Mouse (Mus musculus) right cerebral cortex, postnatal 14 days (tissue): ENCODE measurements at regions not wholly inside any gene's neighbourhood (a gene's known extent, or its start where the extent isn't known, plus 50 kb on each side); places are given as distances from the start of the nearest gene placed in this dataset.
"Not testable (repeated sequence)": the region's sequence is repeated elsewhere in the genome, so short reads cannot be mapped to it uniquely, and the experiment has no call there.

ENCODE experiments used
- DNase-seq: peaks from one replicate; pipeline ENCODE4 v3.0.0; 2022

- not testable (repeated sequence) for DNase-seq
These were observed 75.4 kb upstream of the Lemd2 start for GRCm38 (mm10) chr17:27279491-27280288.

- not testable (repeated sequence) for DNase-seq
These were observed 73.5 kb upstream of the Lemd2 start for GRCm38 (mm10) chr17:27277786-27278185.

GRCm38 (mm10) chr17:27271756-27272155 is 67.5 kb upstream of the Lemd2 start:
- not testable (repeated sequence) for DNase-seq

- not testable (repeated sequence) for DNase-seq
These were observed 66.5 kb upstream of the Lemd2 start for GRCm38 (mm10) chr17:27270776-27271175.

- DNase-seq = not testable (repeated sequence)
These were observed 60.3 kb upstream of the Lemd2 start for GRCm38 (mm10) chr17:27264607-27265006.

GRCm38 (mm10) chr17:27262607-27263006 is 58.3 kb upstream of the Lemd2 start:
- no peak for DNase-seq

- no peak for DNase-seq
These were observed 57.7 kb upstream of the Lemd2 start for GRCm38 (mm10) chr17:27261981-27262380.

- DNase-seq = no peak
These were observed 57.0 kb upstream of the Lemd2 start for GRCm38 (mm10) chr17:27261251-27261650.

- DNase-seq = no peak
These were observed 55.8 kb upstream of the Lemd2 start for GRCm38 (mm10) chr17:27260116-27260515.

GRCm38 (mm10) chr17:27257345-27257744 is 53.1 kb upstream of the Lemd2 start:
- no peak for DNase-seq

- DNase-seq = no peak
These were observed 51.5 kb upstream of the Lemd2 start for GRCm38 (mm10) chr17:27255804-27256203.
